Mouse (Mus musculus): Measurements from ENCODE around the gene Gng12.

- no peak for TF ChIP-seq CTCF (IDR thresholded peaks at IDR 0.05; ENCODE audit: low read depth)
- no peak for TF ChIP-seq EP300 (IDR thresholded peaks at IDR 0.05; ENCODE audit: low read depth)
Measured at GRCm38 (mm10) chr6:66996257-66996656, 100.1 kb downstream of the Gng12 start.

Data from liver, embryonic 14.5 days (tissue).